Mouse (Mus musculus) hindbrain, embryonic 11.5 days (tissue): ENCODE results near the gene Gnb2. TPM values are rescaled to one million over a fixed set of nuclear protein-coding genes. Genes with fewer than 3 reads are reported as not detected.

Experiments used
- ATAC-seq: fragments of 200-750 bp; cut with Nextera tagmentation; 2 replicates; pipeline ENCODE4 v1.8.0; 2017; ENCODE audit warnings: mild to moderate bottlenecking, moderate TSS enrichment, moderate library complexity; ENCODE audit not compliant: low FRiP score
- DNase-seq: peaks from one replicate; pipeline ENCODE4 v3.0.0-alpha.2; 2015; ENCODE audit warnings: low spot score
- H3K27ac ChIP-seq: fragments of 300-500 bp; sonication (generic); 2 replicates; pipeline ENCODE4 v1.5.1; 2014; ENCODE audit warnings: mild to moderate bottlenecking, low read depth, low read length
- H3K27me3 ChIP-seq: fragments of 300-500 bp; sonication (generic); 2 replicates; pipeline ENCODE4 v1.6.1; 2014; ENCODE audit warnings: mild to moderate bottlenecking, low read length, moderate library complexity, mixed read lengths; ENCODE audit not compliant: control insufficient read depth, insufficient read depth
- H3K36me3 ChIP-seq: fragments of 300-500 bp; sonication (generic); 2 replicates; pipeline ENCODE4 v1.6.1; 2014; ENCODE audit warnings: mild to moderate bottlenecking, low read length, moderate library complexity, mixed read lengths; ENCODE audit not compliant: control insufficient read depth, insufficient read depth
- H3K4me1 ChIP-seq: fragments of 300-500 bp; sonication (generic); replicated peaks from 2 replicates; pipeline ENCODE4 v1.6.1; 2014; ENCODE audit warnings: low read length, mixed read lengths; ENCODE audit not compliant: control insufficient read depth, insufficient read depth
- H3K4me2 ChIP-seq: fragments of 300-500 bp; sonication (generic); replicated peaks from 2 replicates; pipeline ENCODE4 v1.6.1; 2014; ENCODE audit warnings: mild to moderate bottlenecking, low read depth, low read length
- H3K4me3 ChIP-seq: fragments of 300-500 bp; sonication (generic); 2 replicates; pipeline ENCODE4 v1.5.1; 2014; ENCODE audit warnings: low read depth, low read length
- H3K9ac ChIP-seq: fragments of 300-500 bp; sonication (generic); 2 replicates; pipeline ENCODE4 v1.6.1; 2014; ENCODE audit warnings: low read depth, low read length
- H3K9me3 ChIP-seq: fragments of 300-500 bp; sonication (generic); 2 replicates; pipeline ENCODE4 v1.6.1; 2016; ENCODE audit warnings: low read length; ENCODE audit not compliant: control insufficient read depth
- WGBS: fragments of 180-500 bp; shearing (Covaris S2); extraction: QIAGEN DNeasy Blood & Tissue Kit; methylation state at CpG from one replicate; pipeline ENCODE4 v1.1.7; 2014; 5-methylcytosine and 5-hydroxymethylcytosine counted together
- polyA plus RNA-seq: library from polyadenylated mRNA; unstranded; fragments of >200 nt; fragmentation: Nextera tagmentation; extraction: Ambion mirVana; gene quantifications from 2 replicates; pipeline ENCODE4 v1.2.1, GENCODE M21; 2014

Gene Gnb2
- polyA plus RNA-seq, 1 experiment from 2014 or later: 483 TPM

GRCm38 (mm10) chr5:137519691-137520550 is 13.4 kb downstream of the Gnb2 start:
- H3K9ac ChIP-seq: no peak overlapping the region
- H3K4me2 ChIP-seq: no peak overlapping the region
- DNase-seq (no peak), ATAC-seq (no peak)
- 94% methylated on average over 27 of the region's 27 CpGs for WGBS
- H3K27ac ChIP-seq: no peak overlapping the region
- H3K4me3 ChIP-seq: no peak overlapping the region
- H3K4me1 ChIP-seq: no peaks in the 10 kb centered on the region
- peaks cover 47% of the 10 kb centered on the region for H3K36me3 ChIP-seq
- H3K27me3 ChIP-seq: no peaks in the 10 kb centered on the region
- H3K9me3 ChIP-seq: no peaks in the 10 kb centered on the region

- Histone ChIP-seq H3K27ac (no peak within 1 kb of the TSS), H3K36me3 (peaks cover 34% of the 10 kb centered on the region; the same call in 1 of the 2 replicates), H3K4me3 (no peak within 1 kb of the TSS), H3K9me3 (no peaks in the 10 kb centered on the region), H3K27me3 (no peaks in the 10 kb centered on the region), H3K4me2 (no peak within 1 kb of the TSS), H3K9ac (no peak within 1 kb of the TSS), H3K4me1 (no peaks in the 10 kb centered on the region; the same call in 1 of the 2 replicates)
- ATAC-seq: no peak
- DNase-seq: peak; percentile 61
- WGBS: 77% methylated on average over 5 of the region's 5 CpGs
Measured at GRCm38 (mm10) chr5:137518436-137518835, 14.9 kb downstream of the Gnb2 start, which contains the start of gene Gigyf1. Gene Gigyf1 (plus strand): TSS chr5:137518548.

DNA sequence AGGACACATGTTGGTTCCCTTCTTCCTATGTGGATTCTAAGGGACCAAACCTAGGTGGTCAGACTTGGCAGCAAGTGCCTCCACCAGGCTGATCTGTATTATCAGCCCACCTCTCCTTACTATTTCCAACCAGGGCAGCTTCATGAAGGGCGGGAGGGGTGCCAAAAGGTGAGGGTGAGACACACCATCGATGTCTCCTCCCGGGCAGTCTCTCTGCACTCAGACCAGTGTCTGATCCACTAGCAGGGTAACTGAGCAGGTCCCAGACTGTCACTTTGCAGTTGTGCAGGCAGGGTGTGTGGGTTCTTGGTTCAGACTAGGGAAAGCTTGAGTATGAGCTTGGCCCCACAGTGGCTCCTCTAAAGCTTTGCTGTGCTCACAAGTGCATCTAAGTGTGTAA is 18.5 kb downstream of the Gnb2 start:
- Histone ChIP-seq H3K36me3 (peaks cover 9% of the 10 kb centered on the region; the same call in 1 of the 2 replicates), H3K4me1 (peaks cover 11% of the 10 kb centered on the region; the same call in 1 of the 2 replicates), H3K9me3 (no peaks in the 10 kb centered on the region), H3K4me3 (no peak overlapping the region), H3K27ac (no peak overlapping the region), H3K9ac (no peak overlapping the region), H3K4me2 (no peak overlapping the region), H3K27me3 (no peaks in the 10 kb centered on the region)
- WGBS: 85% methylated on average over 3 of the region's 3 CpGs
- no peak for ATAC-seq
- DNase-seq: no peak

DNA sequence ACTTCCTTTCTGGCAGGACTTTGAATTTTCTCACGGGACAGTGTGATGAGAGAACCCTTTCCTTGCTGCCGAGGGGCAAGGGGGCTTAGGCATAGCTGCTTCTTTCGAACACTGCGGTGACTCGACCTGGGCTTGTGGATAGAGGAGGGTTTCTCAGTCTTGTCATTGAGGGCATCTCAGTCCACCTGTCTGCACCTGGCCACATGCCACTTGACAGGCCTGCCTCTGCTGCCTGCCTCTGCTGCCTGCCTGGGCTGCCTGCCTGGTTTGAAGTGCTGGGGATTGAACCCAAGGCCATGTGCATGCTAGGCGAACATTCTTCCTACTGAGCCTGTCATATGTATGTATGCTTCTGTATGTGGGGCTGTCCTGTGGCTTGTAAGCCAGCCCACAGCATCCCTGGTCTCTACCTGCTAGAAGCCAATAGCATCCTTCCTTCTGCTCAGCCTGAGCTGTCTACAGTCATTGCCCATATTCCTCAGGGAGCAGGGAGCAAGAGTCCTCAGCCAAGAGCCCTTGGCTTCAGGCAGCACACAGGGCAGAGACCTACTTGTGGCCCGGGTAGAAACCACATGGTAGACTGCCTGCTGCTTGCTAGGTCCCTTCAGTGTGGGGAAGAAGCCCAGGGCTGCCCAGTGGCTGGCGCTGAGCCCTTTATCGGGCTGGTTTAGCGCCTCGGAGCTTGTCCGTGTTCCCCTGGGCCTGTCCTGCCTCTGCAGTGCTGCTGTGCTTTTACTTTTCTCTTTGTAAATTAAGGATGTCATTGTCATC is 19.2 kb downstream of the Gnb2 start:
- no peak for ATAC-seq
- Histone ChIP-seq H3K4me2 (no peak overlapping the region), H3K9ac (no peak overlapping the region), H3K27me3 (no peaks in the 10 kb centered on the region), H3K27ac (no peak overlapping the region), H3K36me3 (peaks cover 5% of the 10 kb centered on the region; the same call in 1 of the 2 replicates), H3K4me1 (peaks cover 13% of the 10 kb centered on the region; the same call in 1 of the 2 replicates), H3K9me3 (no peaks in the 10 kb centered on the region), H3K4me3 (no peak overlapping the region)
- DNase-seq: no peak
- WGBS: 90% methylated on average over 12 of the region's 12 CpGs

DNA sequence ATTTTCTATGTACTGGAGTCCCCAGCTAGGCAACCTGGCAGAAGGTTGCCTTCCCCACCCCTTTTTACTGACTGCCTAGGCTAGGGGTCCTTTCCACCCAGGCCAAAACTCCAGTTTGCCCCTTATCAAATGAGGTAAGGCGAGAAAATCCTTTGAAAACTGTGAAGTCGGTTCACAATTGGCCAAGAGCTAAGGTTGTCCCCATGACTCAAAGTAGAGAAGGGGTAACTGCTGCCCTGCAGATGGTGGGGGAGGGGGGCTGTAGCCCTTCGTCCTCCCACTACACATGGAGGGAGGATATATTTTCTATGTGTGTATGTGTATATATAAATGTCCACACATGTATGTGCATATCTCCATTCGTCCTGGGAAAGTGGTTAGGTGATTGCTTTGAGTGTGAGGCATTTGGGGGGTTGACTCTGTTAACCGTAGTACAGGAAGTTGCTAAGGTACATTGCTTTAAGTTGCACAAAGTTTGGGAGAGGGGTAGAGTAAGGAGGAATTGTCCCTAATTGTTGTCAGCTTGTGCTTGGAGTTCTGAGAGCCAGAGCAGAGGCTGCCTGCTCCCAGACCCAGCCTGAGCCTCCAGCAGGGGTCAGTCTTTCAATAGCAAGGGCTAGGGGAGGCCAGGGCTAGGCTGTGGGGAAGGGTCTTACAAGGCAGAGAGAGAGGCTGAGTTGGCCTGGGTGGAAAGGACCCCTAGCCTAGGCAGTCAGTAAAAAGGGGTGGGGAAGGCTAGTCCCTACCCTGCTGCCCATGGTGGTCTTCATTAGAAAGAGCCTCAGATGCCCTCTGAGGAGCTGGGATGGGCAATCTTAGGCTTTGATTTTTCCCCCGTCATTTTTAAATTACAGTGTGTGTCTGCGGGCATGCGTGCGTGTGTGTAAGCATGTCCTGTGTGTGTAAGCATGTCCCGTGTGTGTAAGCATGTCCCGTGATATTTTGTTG is 20.2 kb downstream of the Gnb2 start:
- no peak overlapping the region for H3K27ac ChIP-seq
- no peak overlapping the region for H3K9ac ChIP-seq
- ATAC-seq (peak; percentile 55), DNase-seq (peak; percentile 79)
- no peaks in the 10 kb centered on the region for H3K36me3 ChIP-seq
- no peaks in the 10 kb centered on the region for H3K9me3 ChIP-seq
- peaks cover 13% of the 10 kb centered on the region; the same call in 1 of the 2 replicates for H3K4me1 ChIP-seq
- WGBS: 80% methylated on average over 11 of the region's 11 CpGs
- H3K27me3 ChIP-seq: no peaks in the 10 kb centered on the region
- H3K4me2 ChIP-seq: no peak overlapping the region; the same call in 1 of the 2 replicates
- H3K4me3 ChIP-seq: no peak overlapping the region

DNA sequence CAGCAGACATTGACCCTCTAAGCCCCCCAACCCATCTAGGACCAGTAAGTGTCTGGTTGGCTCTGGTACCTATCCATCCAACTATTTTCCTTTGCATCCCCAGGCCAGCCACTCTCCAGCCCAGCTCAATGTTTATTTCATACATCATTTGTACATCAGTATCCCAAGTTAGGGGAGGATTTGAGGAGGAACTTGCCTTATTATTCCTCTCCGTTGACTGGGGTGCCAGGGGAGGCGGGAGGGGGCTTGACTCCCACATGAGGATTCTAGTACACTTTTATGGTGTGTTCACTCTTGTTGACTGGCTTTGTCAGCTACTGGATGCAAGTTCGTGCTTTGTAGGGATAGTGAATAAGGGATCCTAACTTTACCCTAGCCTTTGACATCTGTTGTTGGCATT is 21.6 kb downstream of the Gnb2 start:
- H3K4me3 ChIP-seq: peak overlapping the region; percentile 99
- no peaks in the 10 kb centered on the region for H3K36me3 ChIP-seq
- no peaks in the 10 kb centered on the region for H3K9me3 ChIP-seq
- H3K27ac ChIP-seq: no peak overlapping the region
- H3K9ac ChIP-seq: peak overlapping the region; percentile 99
- 73% methylated on average over 3 of the region's 3 CpGs for WGBS
- no peaks in the 10 kb centered on the region for H3K27me3 ChIP-seq
- H3K4me2 ChIP-seq: peak overlapping the region; percentile 96
- ATAC-seq (no peak), DNase-seq (no peak)
- peaks cover 13% of the 10 kb centered on the region; the same call in 1 of the 2 replicates for H3K4me1 ChIP-seq

DNA sequence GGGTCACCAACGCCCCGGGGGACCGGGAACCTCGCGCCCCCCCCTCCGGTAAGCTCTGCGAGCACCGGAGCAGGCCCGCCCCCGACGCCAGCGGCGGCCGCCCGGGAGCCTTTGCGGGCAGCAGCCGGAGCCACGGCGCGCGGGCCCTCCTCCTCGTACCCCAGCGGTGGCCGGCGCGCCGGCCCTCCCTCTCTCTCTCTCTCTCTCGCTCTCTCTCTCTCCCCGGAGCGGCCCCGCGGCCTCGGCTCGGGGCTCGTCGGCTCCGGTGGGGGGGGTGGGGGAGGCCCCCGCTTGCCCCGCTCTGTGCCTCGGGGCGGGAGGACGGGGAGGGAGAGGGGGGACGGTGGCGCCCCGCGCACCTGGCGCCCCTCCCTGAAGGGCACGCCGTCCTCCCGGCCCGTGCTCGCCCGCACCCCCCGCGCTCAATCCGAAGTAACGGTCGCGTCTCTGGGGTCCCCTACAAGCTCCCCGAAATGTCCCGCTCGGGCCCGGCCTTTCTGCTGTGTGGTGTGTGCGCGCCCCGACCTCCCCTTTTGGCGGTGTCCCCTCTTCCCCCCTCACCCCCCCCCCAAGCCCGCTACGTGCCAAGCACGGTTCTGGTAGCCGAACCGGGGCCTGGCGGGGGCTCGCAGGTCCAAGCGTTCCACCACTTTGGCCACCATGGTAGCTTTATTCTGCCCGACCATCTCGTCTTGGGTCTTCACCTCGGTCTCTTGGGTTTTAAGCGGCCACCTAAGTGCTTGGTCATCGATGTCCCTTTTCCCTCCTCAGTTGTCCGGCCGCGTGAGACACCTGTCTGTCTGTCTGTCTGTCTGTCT is 22.5 kb downstream of the Gnb2 start:
- under 1% methylated on average over 32 of the region's 83 CpGs for WGBS
- Histone ChIP-seq H3K4me3 (peak overlapping the region; percentile 99), H3K4me2 (peak overlapping the region; percentile 96), H3K4me1 (peaks cover 13% of the 10 kb centered on the region; the same call in 1 of the 2 replicates), H3K9me3 (no peaks in the 10 kb centered on the region), H3K27me3 (no peaks in the 10 kb centered on the region), H3K36me3 (no peaks in the 10 kb centered on the region), H3K9ac (peak overlapping the region; percentile 99), H3K27ac (peak overlapping the region; percentile 85)
- DNase-seq: peak; percentile 55
- peak; percentile 39 for ATAC-seq
